Mouse (Mus musculus) duodenum, adult 2 months (tissue): ENCODE measurements around the gene Ccer1. TPM values are rescaled to one million over a fixed set of nuclear protein-coding genes. Genes with fewer than 3 reads are reported as not detected.

Experiments used
- polyA plus RNA-seq: library from polyadenylated mRNA; depleted of rRNA; stranded (reverse); fragments of >200 nt; gene quantifications from 2 replicates; pipeline ENCODE4 v1.2.3, GENCODE M21; 2012; ENCODE audit warnings: low replicate concordance; rRNA removed

Ccer1 gene
- not detected in 2 replicates for polyA plus RNA-seq

DNA sequence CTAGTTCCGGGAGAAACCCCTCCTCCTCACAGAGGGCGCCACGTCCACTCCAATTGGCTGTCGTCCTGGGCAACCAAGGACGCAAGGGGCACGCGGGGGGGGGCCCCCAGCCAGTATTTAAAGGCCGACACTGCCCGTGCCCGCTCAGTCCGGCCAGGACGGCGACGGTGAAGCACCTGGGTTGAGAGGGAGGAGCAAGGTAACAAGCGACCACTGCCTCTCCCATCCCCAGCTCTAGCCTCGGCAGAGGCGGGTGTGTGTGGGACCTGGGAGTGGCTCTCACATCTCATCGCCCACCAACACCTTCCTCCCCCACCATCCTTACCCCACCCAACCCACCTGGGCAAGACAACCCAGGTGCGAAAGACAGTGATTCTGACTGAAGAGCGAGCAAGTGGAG is at the start of gene Ccer1:
Ccer1 (plus strand) TSS at position 147 of the 400 bp plus-strand sequence.

DNA sequence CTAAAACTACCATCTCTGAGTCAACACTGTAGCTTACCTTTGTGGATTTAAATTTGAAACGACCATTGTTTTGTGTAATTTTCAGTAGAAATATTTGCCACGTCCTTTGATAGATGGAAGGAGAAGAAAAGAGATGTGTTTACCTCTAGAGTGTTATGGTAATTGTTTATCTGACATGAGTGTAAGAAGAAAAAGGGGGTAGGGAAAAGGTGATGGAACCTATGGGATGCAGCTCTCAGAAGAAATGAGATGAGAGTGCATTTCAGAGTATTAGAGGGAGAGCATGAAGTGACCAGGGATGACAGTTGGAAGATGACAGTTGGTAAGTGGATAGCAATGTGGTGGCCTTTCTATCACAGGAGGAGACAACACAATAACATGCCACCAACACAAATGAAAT is 49.1 kb upstream of the Ccer1 start, which contains the start of gene Epyc:
Epyc (plus strand) TSS at position 301 of the 400 bp plus-strand sequence.

DNA sequence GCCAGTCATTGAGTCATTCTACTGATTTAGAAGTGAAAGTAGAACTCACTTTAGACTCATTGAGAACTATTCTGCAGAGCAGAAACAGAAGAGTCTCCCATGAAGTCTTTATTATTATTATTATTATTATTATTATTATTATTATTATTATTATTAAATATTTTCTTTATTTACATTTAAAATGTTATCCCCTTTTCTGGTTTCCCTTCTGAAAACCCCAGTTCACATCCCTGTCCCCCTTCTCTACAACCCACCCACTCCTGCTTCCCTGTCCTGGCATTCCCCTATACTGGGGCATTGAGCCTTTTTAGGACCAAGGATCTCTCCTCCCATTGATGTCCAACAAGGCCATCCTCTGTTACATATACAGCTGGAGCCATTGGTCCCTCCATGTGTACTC is 33.8 kb downstream of the Ccer1 start, which contains the start of gene C030005K15Rik:
C030005K15Rik (minus strand) TSS at position 101 of the 400 bp plus-strand sequence.

Other genes with a start within 250 kb of the Ccer1 start
- gene Dcn, start 213.4 kb upstream of the Ccer1 start, polyA plus RNA-seq = 18.8 and 25.6 TPM in 2 replicates
- 1.2 and 1.9 TPM in 2 replicates for gene Lum, start 127.9 kb upstream of the Ccer1 start, polyA plus RNA-seq
- gene Kera, start 86.2 kb upstream of the Ccer1 start, polyA plus RNA-seq = not detected in 2 replicates
- gene Epyc, start 49.0 kb upstream of the Ccer1 start, polyA plus RNA-seq = not detected in 2 replicates
- gene C030005K15Rik, start 33.7 kb downstream of the Ccer1 start, polyA plus RNA-seq = not detected in 2 replicates